Mouse (Mus musculus): Measurements from ENCODE around the gene Agpat2. TPM values are rescaled to one million over a fixed set of nuclear protein-coding genes. Genes with fewer than 3 reads are reported as not detected.

Gene Agpat2
- polyA plus RNA-seq (2015; fragmentation: Nextera tagmentation; extraction: Ambion mirVana) = 53.0 and 57.0 TPM in 2 replicates

DNA sequence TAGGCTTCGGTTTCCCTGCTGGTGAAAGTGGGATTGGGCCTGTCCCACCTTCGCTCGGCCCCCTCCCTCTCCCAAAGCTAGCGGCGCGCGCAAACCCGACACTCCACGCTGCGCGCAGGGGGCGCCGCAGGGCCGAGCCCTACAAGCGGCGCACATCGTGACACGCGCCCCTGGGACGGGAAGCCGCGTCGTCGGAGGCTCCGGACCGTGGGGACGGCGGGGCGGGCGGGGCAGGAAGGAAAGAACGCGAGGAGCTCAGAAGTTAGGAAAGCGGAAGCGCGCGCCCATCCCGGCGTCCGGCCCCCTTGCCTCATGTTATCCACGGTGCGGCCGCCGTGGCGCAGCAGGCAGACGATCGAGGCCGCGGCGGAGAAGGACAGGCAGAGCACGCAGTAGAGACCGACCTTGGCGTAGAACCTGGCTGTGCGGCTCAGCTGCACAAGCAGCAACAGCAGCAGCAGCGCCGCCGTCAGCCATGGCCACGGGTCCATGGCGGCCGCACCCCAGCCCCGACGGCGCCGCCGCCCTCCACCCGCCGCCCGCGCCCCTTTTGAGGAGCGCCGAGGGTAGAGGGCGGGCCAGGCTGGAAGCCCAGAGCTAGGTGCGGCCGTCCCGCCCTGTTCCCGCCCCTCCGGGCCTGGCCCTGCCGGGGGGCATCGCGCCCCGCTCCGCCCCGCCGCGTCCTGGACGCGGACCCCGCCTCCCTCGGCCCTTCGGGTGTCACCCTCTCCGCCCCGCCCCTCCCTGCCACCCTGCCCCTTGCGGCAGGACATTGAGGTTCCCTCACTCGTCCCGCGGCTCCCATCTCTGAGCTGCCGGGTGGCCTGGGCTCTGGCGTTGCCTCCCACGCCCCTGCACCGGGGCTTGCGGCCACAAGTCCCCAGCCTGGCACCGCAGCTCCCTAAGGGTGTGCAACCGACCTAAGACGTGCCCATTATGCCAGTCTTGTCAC is at the start of gene Agpat2:
Agpat2 (minus strand) TSS at position 698 of the 952 bp plus-strand sequence.
- peak within 1 kb of the TSS; percentile 71 for H3K4me3 ChIP-seq (ENCODE audit: low read length)
- WGBS = under 1% methylated on average over 97 of the region's 103 CpGs
- peak within 1 kb of the TSS; percentile 86 for H3K27ac ChIP-seq (ENCODE audit: low read length)
- peaks cover 25% of the 10 kb centered on the region for H3K4me1 ChIP-seq (ENCODE audit: insufficient read depth, low read length)
- peak; percentile 90 for ATAC-seq (ENCODE audit: low FRiP score, low TSS enrichment)
- no peaks in the 10 kb centered on the region for H3K36me3 ChIP-seq (ENCODE audit: insufficient read depth, low read length)
- H3K9ac ChIP-seq (replicated peaks; ENCODE audit: low read length) = peak within 1 kb of the TSS; percentile 83
- no peaks in the 10 kb centered on the region for H3K27me3 ChIP-seq (ENCODE audit: insufficient read depth, low read length)
- peak within 1 kb of the TSS; percentile 88 for H3K4me2 ChIP-seq (replicated peaks; ENCODE audit: low read depth, low read length)
- no peaks in the 10 kb centered on the region for H3K9me3 ChIP-seq (ENCODE audit: low read length)

DNA sequence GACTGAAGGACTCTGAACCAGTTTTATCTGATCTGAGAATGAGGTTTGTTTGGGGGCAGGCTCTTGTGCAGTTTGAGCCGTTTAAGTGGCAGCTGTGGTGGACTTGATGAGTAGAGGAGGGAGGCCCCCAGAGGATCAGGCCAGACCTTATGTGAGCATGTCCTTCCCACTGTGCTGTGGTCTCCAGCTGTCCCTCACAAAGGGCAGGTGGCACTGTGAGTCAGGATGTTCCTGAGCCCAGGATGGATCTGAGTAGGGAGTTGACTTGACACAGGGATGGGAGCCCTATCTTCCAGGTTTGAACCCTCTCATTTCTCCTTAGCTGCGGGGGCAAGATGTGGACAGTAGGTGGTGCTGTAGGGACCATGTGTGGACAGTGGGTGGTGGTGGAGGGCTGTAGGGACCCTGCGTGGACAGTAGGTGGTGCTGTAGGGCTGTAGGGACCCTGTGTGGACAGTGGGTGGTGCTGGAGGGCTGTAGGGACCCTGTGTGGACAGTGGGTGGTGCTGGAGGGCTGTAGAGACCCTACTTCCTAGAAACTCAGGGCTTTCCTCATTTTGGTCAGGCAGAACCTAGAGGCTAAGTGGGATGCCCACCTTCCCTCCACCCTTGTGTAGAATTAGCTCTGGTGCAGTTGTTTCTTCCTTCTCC is 42.6 kb upstream of the Agpat2 start:
- Histone ChIP-seq H3K9me3 (ENCODE audit: low read length) (no peaks in the 10 kb centered on the region), H3K4me1 (ENCODE audit: insufficient read depth, low read length) (no peaks in the 10 kb centered on the region), H3K36me3 (ENCODE audit: insufficient read depth, low read length) (no peaks in the 10 kb centered on the region), H3K4me3 (ENCODE audit: low read length) (no peak overlapping the region), H3K9ac (replicated peaks; ENCODE audit: low read length) (no peak overlapping the region), H3K27ac (ENCODE audit: low read length) (no peak overlapping the region), H3K27me3 (ENCODE audit: insufficient read depth, low read length) (no peaks in the 10 kb centered on the region), H3K4me2 (replicated peaks; ENCODE audit: low read depth, low read length) (no peak overlapping the region)
- ATAC-seq (ENCODE audit: low FRiP score, low TSS enrichment) = peak; percentile 93
- 18% methylated on average over 3 of the region's 3 CpGs for WGBS

DNA sequence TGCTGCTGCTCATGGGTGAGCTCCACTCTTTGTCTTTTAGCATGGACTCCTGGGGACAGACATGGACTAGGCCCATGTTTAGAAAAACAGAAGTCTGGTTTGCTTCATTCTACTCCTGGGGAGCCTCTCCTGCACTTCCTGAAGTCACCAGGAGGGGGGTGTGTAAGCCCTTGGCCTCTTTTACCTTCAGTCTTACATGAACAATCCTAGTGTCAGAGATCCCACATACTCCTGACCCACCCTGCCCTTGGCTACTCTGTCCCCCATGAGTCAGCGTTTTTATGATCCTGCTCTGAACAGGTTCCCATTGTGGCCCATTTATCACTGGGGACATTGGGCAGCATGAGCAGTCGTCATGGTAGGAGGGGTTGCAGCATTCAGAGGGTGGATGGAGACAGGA is 39.7 kb upstream of the Agpat2 start:
- H3K27ac ChIP-seq (ENCODE audit: low read length) = no peak overlapping the region

DNA sequence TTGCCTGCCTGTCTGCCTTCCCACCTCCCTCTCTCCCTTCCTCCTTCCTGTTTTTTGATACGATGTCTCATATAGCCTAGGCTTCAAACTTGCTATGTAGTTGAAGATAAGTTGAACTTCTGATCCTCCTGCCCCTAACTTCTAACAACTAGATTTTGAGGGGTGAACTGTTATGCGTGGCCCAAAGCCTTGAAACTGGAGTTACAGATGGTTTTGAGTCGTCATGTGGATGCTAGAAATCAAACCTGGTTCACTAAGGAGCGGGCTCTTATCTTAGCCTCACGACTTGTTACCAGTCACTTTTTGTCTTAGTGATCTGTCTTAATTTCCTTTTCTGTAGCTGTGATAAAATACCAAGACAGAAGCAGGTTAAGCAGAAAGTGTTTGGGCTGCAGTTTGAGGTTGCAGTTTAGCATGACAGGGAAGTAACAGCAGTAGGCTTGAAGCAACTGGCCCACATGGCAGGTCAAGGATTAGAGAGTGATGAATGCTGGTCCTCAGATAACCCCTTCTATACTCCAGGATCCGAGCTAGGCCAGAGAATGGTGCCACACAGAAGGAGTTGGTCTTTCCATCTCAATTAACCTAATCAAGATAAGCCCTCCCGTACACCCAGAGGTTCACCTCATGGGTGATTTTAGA is 36.9 kb upstream of the Agpat2 start:
- Histone ChIP-seq H3K9ac (replicated peaks; ENCODE audit: low read length) (no peak overlapping the region), H3K4me2 (replicated peaks; ENCODE audit: low read depth, low read length) (no peak overlapping the region), H3K36me3 (ENCODE audit: insufficient read depth, low read length) (peaks cover 23% of the 10 kb centered on the region), H3K9me3 (ENCODE audit: low read length) (no peaks in the 10 kb centered on the region), H3K4me1 (ENCODE audit: insufficient read depth, low read length) (peaks cover 24% of the 10 kb centered on the region), H3K27me3 (ENCODE audit: insufficient read depth, low read length) (no peaks in the 10 kb centered on the region), H3K27ac (ENCODE audit: low read length) (no peak overlapping the region), H3K4me3 (ENCODE audit: low read length) (no peak overlapping the region)
- WGBS = 79% methylated on average over 7 of the region's 7 CpGs
- no peak for ATAC-seq (ENCODE audit: low FRiP score, low TSS enrichment)

More for the DNA sequence above, 39.7 kb upstream of the Agpat2 start:
- H3K4me3 ChIP-seq (ENCODE audit: low read length) = no peak overlapping the region
- no peak overlapping the region for H3K4me2 ChIP-seq (replicated peaks; ENCODE audit: low read depth, low read length)
- no peaks in the 10 kb centered on the region for H3K27me3 ChIP-seq (ENCODE audit: insufficient read depth, low read length)
- no peak overlapping the region for H3K9ac ChIP-seq (replicated peaks; ENCODE audit: low read length)
- WGBS = 51% methylated on average over 2 of the region's 2 CpGs
- no peaks in the 10 kb centered on the region for H3K9me3 ChIP-seq (ENCODE audit: low read length)
- peaks cover 5% of the 10 kb centered on the region for H3K4me1 ChIP-seq (ENCODE audit: insufficient read depth, low read length)
- no peaks in the 10 kb centered on the region for H3K36me3 ChIP-seq (ENCODE audit: insufficient read depth, low read length)
- ATAC-seq (ENCODE audit: low FRiP score, low TSS enrichment) = no peak

DNA sequence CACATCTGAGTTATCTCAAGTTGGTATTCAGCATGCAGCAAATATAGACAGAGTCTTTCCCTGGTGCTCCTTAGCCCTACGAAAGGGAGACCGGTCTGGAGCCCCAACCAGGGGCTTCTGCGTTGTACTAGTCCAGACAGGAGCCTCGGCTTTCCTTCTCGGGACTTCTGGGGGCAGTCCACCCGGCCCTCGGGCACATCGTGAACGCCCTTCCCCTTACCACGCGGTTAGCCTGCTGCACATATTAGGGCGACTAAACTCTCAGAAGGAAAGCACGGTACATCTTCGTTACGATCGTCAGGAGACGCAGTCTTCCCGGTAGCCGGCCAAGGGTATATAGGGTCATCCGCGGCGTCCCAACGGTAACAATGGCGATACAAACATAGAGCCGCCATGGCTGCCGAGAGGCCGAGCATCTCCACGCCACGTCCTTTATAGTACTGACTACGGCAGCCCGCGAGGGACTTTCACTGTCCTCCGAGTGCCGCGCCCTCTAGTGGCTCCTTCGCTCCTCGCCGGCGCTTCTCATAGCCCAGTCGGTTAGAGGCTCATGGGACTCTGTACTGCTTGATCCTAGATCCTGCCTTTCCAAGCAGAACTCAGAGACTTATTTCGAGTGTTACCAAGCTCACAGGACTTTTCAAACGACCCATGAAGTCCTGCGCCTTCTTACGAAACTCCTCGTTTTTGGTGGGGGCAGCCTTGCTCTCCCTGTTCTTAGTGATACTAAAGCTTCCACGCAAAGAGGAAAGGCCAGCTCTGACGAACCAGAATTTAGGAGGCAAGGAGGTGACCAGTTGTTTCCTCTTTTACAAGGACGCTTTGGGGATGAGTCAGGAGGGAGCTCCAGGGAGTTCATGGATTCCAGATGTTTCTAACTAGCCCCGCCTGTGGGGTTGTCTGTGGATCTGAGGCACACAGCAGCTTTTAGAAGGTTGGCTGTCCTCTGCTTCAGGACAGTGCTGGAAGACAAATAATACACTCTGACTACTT is 35.9 kb upstream of the Agpat2 start:
- Histone ChIP-seq H3K9ac (replicated peaks; ENCODE audit: low read length) (peak overlapping the region; percentile 99), H3K4me2 (replicated peaks; ENCODE audit: low read depth, low read length) (peak overlapping the region; percentile 66), H3K36me3 (ENCODE audit: insufficient read depth, low read length) (peaks cover 33% of the 10 kb centered on the region), H3K9me3 (ENCODE audit: low read length) (no peaks in the 10 kb centered on the region), H3K27me3 (ENCODE audit: insufficient read depth, low read length) (no peaks in the 10 kb centered on the region), H3K27ac (ENCODE audit: low read length) (peak overlapping the region; percentile 87), H3K4me3 (ENCODE audit: low read length) (peak overlapping the region; percentile 100), H3K4me1 (ENCODE audit: insufficient read depth, low read length) (peaks cover 24% of the 10 kb centered on the region)
- 4% methylated on average over 49 of the region's 49 CpGs for WGBS
- peak; percentile 84 for ATAC-seq (ENCODE audit: low FRiP score, low TSS enrichment)

DNA sequence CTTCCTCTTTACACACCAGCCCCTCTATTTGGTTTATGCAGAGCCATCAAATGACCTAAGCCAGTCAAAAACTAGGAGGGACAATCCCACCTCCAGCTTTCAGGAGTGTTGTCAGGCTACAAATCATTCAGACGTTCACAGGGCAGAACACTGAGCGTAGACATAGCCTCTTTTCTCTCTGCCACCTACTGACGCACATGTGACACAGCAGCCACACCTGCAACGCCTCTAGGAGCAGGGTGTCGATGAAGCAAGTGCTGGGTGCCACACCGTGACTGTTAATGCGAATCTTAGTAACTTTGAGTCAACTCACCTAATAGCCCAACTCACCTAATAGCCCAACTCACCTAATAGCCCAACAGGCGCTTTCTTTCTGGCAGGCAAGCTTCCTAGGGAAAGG is 34.9 kb upstream of the Agpat2 start:
- H3K27ac ChIP-seq (ENCODE audit: low read length) = 0 out of 2 replicates have a peak overlapping the region, but pooled peaks have one; percentile 11
- peaks cover 44% of the 10 kb centered on the region for H3K36me3 ChIP-seq (ENCODE audit: insufficient read depth, low read length)
- H3K9me3 ChIP-seq (ENCODE audit: low read length) = no peaks in the 10 kb centered on the region
- H3K27me3 ChIP-seq (ENCODE audit: insufficient read depth, low read length) = no peaks in the 10 kb centered on the region
- 0 out of 2 replicates have a peak, but pooled peaks have one; percentile 24 for ATAC-seq (ENCODE audit: low FRiP score, low TSS enrichment)
- H3K4me1 ChIP-seq (ENCODE audit: insufficient read depth, low read length) = peaks cover 32% of the 10 kb centered on the region
- H3K9ac ChIP-seq (replicated peaks; ENCODE audit: low read length) = peak overlapping the region; percentile 99
- WGBS = 1% methylated on average over 8 of the region's 8 CpGs
- H3K4me2 ChIP-seq (replicated peaks; ENCODE audit: low read depth, low read length) = peak overlapping the region; percentile 66
- peak overlapping the region; percentile 100 for H3K4me3 ChIP-seq (ENCODE audit: low read length)

DNA sequence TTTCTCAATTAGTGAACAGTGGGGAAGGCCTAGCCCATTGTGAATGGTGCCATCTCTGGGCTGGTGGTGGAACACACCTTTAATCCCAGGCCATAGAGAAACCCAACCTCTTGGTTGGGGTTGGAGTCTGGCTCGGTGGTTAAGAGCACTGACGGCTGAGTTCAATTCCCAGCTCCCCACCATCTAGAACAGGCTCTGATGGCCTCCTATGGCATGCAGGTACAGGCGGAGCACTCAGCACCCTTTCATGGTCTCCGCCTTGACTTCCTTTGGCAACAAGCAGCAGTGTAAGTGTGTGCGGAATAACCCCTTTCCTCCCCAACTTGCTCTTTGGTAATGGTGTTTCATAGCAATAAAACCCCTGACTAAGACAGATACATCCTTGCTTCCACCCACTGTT is 34.4 kb upstream of the Agpat2 start:
- no peaks in the 10 kb centered on the region for H3K9me3 ChIP-seq (ENCODE audit: low read length)
- WGBS = 63% methylated on average over 5 of the region's 5 CpGs
- H3K36me3 ChIP-seq (ENCODE audit: insufficient read depth, low read length) = peaks cover 44% of the 10 kb centered on the region
- H3K27ac ChIP-seq (ENCODE audit: low read length) = 0 out of 2 replicates have a peak overlapping the region, but pooled peaks have one; percentile 22
- H3K4me2 ChIP-seq (replicated peaks; ENCODE audit: low read depth, low read length) = peak overlapping the region; percentile 66
- peak overlapping the region; percentile 100 for H3K4me3 ChIP-seq (ENCODE audit: low read length)
- peak overlapping the region; percentile 99 for H3K9ac ChIP-seq (replicated peaks; ENCODE audit: low read length)
- H3K27me3 ChIP-seq (ENCODE audit: insufficient read depth, low read length) = no peaks in the 10 kb centered on the region
- peaks cover 32% of the 10 kb centered on the region for H3K4me1 ChIP-seq (ENCODE audit: insufficient read depth, low read length)
- no peak for ATAC-seq (ENCODE audit: low FRiP score, low TSS enrichment)

DNA sequence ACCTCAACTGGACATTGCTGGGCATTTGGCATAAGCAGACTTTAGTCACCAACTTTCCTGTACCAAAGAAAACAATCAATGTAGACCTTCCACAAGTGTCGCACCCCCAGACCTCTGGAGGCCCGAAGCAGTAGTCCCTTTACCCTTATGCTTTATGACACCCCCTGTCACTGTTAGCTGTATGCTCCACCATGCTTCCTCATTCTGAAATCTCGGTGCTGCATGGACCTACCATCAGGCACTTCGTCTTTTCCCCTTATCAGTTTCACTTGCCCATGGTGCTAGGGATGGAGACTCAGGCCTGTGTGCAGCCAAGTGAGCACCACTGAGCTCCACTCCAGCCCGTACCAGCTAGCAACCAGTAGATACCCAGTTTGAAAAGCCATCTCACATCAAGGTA is 33.8 kb upstream of the Agpat2 start:
- Histone ChIP-seq H3K9ac (replicated peaks; ENCODE audit: low read length) (peak overlapping the region; percentile 99), H3K27me3 (ENCODE audit: insufficient read depth, low read length) (no peaks in the 10 kb centered on the region), H3K4me1 (ENCODE audit: insufficient read depth, low read length) (peaks cover 32% of the 10 kb centered on the region), H3K9me3 (ENCODE audit: low read length) (no peaks in the 10 kb centered on the region), H3K27ac (ENCODE audit: low read length) (0 out of 2 replicates have a peak overlapping the region, but pooled peaks have one; percentile 22), H3K36me3 (ENCODE audit: insufficient read depth, low read length) (peaks cover 44% of the 10 kb centered on the region), H3K4me2 (replicated peaks; ENCODE audit: low read depth, low read length) (peak overlapping the region; percentile 66), H3K4me3 (ENCODE audit: low read length) (peak overlapping the region; percentile 100; the same call in 1 of the 2 replicates)
- ATAC-seq (ENCODE audit: low FRiP score, low TSS enrichment) = no peak
- 81% methylated on average over 5 of the region's 5 CpGs for WGBS

All from kidney, embryonic 16.5 days (tissue).